Mouse (Mus musculus) kidney, adult 11 months (tissue): ENCODE data around the gene Slc5a5.
A peak's percentile ranks its signal among the peaks of the same experiment; 100 is the strongest.

ENCODE experiments used
- DNase-seq: peaks from one replicate; pipeline ENCODE4 v3.0.0; 2022

Slc5a5 gene

GRCm38 (mm10) chr8:70852595-70853231 is 39.8 kb downstream of the Slc5a5 start:
- DNase-seq = no peak

DNA sequence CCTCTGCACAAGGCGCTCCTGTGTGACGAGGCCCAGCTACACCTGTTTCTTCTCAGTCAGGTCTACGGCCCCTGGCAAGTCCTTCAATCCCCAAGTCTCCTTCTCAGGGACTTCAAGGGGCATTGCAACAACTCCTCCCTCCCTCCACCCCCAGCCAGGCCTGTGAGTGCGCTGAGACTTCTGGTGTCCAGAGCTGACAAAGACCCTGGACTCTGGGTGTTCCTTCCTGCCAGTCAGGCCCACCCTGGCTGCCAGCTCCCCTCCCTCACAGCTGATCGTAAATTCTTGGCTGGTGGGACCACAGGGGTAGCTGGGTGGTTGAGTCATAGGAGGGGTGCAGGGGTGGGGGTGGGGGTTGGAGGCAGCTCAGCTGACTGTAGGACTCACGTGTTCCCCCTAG is 40.7 kb downstream of the Slc5a5 start:
- DNase-seq = no peak

DNA sequence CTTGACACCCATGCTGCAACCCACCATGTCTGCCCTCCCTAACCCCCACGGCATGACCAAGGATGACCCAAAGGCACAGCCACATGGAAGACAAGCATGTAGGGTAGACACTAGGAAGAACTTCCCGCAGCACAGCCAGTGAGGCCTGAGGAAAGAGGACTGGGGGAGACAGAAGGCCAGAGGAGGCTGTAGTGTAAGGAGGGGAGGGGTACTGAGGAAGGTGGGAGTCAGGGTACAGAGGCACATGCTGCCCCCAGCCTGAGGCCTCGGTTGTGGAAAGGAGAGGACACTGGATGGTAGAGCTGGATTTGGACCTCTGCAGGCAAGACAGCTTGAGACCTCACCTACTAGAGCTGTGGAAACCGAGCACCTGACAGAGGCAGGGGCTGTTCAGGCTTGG is 41.6 kb downstream of the Slc5a5 start:
- DNase-seq = no peak

GRCm38 (mm10) chr8:70850132-70850845 is 42.3 kb downstream of the Slc5a5 start:
- no peak for DNase-seq

GRCm38 (mm10) chr8:70849333-70849990 is 43.1 kb downstream of the Slc5a5 start:
- no peak for DNase-seq

DNA sequence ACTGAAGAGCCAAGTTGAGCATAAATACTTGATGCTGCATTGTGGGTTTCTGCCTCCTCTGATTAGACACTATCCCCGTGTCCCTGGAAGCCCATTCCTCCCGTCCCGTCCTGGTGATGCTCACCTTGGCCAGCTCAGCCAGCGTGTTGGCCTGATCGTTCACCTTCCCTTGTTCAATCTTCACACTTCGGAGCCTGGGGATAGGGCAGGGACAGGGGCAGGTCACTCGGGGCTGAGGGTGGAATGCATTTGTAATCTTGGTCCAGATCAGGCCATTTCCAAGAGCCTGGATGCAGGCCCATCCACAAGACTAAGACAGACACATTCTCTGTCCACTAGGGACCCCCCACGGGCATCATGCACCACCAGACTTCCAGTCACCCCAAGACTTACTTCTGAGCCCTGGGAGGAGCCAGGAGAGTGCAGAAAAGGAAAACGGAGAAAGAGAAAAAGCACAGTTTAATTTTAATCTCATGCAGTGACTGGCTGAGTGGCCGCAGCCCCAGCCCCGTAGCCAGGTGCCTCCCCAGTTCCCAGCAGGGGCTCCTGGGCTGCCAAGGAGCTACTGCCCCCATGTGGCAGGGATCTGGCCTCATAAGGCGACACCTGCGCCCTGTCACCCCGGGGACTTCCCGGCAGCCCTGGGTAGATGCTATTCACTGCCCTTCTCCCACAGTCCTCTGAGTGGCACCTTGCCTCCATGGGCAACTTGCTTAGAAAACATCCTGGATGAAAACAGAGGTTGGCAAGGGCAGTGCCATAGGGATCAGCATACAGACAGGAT is 46.0 kb downstream of the Slc5a5 start:
- DNase-seq = no peak

DNA sequence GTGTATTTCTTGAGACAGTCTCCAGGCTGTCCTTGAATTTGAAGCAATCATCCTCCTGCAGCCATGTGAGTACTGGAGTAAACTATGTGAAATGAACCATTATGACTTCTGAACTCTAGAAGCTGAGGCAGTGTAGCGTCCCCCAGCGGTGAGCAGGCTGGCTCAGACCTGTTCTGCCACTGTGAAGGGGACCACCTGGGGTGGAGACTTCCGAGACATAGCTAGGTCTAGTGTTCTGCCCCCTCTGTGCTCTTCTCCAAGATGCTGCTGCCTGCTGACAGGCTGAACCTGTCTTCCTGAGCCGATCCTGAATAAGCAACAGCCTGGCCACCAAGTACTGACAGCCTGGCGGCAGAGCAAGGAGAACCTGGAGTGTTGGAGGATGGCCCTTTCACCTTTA is 47.4 kb downstream of the Slc5a5 start:
- DNase-seq = no peak

DNA sequence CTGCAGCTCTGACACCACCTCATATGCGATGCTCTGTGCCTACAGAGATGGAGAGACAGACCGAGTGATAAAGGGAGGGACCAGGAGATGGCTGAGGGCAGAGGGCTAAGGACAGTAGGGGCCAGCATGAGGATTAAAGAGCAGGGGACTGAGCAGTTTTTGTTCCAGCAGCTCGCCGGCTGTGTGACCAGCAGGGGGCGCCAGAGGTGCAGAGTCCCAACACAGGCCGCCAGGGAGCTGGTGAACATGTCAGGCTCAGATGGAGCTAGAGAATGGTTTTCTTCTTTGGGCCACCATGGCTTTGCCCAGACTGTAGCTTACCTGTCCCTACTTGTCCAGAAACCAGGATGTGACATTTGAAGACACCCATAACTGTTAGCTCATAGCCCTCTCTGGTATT is 48.0 kb downstream of the Slc5a5 start:
- peak; percentile 82 for DNase-seq

- DNase-seq = no peak
Measured at GRCm38 (mm10) chr8:70843941-70844340, 48.6 kb downstream of the Slc5a5 start.

DNA sequence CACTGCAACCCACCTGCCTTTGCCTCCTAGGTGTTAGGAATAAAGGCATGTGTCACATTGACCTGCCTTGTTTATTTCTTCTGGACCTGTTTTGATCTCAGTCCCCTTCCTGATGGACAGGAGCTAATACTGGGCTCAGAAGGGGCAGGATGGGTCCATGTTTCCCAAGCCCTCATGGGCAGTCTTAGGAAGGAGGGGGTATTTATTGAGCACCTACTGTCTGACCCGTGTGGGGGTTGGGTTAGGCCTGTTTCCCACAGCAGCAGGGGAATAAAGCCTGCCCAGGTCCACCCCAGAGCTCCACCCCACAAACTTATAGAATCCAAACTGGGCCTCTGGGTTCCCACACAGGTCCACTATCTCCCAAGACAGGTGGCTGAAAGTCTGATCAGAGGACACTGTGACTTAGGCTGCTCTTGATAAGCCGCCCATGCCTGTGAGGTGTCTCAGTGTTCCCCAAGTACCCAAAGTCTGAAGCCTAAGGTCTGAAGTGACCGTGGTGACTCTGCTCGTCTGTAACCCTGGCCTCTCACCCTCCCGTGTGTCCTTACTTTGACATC is 49.3 kb downstream of the Slc5a5 start:
- DNase-seq = no peak

- DNase-seq = no peak
Measured at GRCm38 (mm10) chr8:70842484-70842883, 50.1 kb downstream of the Slc5a5 start.

- DNase-seq = peak; percentile 89
Measured at GRCm38 (mm10) chr8:70841147-70842072, 51.1 kb downstream of the Slc5a5 start.

- peak; percentile 81 for DNase-seq
Measured at GRCm38 (mm10) chr8:70840590-70840989, 52.0 kb downstream of the Slc5a5 start.

- DNase-seq = peak; percentile 100
Measured at GRCm38 (mm10) chr8:70839408-70840351, 52.9 kb downstream of the Slc5a5 start, which contains the start of gene Arrdc2. Gene Arrdc2, minus strand, starts transcription at chr8:70839720.

DNA sequence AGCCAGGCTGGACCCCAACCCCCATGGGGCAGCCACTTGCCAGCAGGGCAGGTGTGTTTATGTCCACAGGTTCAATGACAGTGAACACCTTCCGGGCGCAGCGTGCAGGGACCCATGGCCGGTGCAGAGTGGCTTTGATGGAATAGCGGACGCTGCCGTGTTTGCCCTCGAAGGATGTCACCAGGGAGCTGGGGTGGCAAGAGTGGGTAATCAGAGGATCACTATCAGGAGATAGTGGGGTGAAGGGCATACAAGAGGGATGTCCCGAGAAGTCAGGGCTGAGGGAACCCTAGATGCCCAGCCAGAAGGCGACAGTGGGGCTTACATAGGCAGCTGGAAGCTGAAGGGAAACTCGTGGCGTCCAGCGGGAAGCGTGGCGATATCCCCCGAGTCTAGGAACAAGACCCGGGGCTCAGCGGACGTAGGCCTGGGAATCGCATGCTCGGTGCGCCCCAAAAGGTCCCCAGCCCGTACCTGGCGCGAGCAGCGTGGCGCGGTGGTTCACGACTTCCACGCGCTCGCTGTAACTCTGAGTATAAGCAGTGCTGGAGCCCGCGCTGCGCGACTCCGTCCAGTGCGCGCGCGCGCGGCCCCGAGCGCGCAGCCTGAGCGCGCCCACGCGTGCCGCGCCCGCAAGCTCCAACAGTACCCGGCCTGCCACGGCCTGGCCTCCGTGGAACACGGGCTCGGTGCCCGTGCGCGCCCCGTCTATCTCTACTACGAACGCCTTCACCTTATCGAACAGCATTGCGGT is 53.7 kb downstream of the Slc5a5 start:
- no peak for DNase-seq

DNA sequence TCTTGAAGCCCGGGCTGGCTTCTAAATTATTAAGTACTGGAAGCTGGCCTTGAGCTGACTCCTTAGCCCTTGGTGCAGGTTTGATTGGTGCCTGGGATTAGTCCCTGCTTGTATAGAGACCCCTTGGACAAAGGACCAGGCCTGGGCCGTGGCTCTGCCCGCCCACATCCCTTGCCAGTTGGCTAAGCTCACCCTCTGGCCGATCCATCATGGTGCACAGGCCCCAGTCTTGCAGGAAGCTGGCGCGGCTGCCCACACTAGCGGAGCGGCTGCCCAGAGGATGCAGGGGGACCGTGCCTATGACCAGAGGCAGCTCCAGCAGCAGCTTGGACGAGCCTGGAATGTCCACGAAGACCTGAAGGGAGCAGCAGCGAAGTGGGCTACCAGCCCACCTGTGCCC is 55.9 kb downstream of the Slc5a5 start:
- no peak for DNase-seq

GRCm38 (mm10) chr8:70834071-70834470 is 58.5 kb downstream of the Slc5a5 start:
- no peak for DNase-seq

- no peak for DNase-seq
Measured at GRCm38 (mm10) chr8:70833520-70833919, 59.0 kb downstream of the Slc5a5 start.

DNA sequence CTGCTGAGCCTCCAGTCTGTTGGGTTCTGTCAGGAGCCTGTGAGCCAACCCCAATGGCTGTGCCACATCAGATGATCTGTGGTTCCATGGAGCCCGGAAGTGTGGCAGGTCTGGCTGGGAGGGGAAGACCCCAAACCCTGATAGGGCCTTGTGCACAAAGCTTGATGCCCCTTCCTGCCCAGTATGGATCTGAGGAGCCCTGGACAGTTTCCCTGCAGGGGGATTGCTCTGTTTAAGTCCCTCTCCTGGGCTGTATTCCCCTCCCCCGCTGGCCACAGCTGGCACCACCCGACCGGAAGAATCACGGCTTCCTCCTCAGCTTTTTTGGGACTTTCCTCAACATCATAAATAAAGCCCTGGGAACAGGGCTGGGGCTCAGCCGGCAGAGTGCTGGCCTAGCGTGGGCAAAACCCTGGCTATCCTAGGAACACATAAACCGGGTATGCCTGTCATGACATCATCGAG is 59.5 kb downstream of the Slc5a5 start:
- DNase-seq = no peak
